Mouse (Mus musculus) liver, embryonic 14.5 days (tissue): ENCODE results near the gene Daglb.

ENCODE experiments used
- CTCF ChIP-seq: IDR thresholded peaks from 2 replicates; pipeline ENCODE4 v1.5.1; 2016; ENCODE audit warnings: antibody characterized with exemption, low read depth, control low read depth
- EP300 ChIP-seq: IDR thresholded peaks from 2 replicates; pipeline ENCODE4 v1.6.1; 2016; ENCODE audit warnings: antibody characterized with exemption, low read depth

GRCm38 (mm10) chr5:143497451-143497850 is 33.1 kb downstream of the Daglb start:
- TF ChIP-seq CTCF (no peak; the same call in 1 of the 2 replicates), EP300 (no peak)
